Mouse (Mus musculus) spleen, adult 2 months (tissue): ENCODE measurements at regions not wholly inside any gene's neighbourhood (a gene's known extent, or its start where the extent isn't known, plus 50 kb on each side); places are given as distances from the start of the nearest gene placed in this dataset.

Experiments
- CTCF ChIP-seq: fragments of 200-500 bp; IDR thresholded peaks from 2 replicates; pipeline ENCODE4 v1.5.1; 2011; ENCODE audit warnings: mild to moderate bottlenecking, inconsistent platforms; ENCODE audit not compliant: insufficient read depth, insufficient read length, insufficient replicate concordance; ENCODE audit errors: extremely low read depth
- POLR2A ChIP-seq: fragments of 200-500 bp; IDR thresholded peaks from 2 replicates; pipeline ENCODE4 v1.6.1; 2011; ENCODE audit warnings: low read depth, low read length, inconsistent platforms

DNA sequence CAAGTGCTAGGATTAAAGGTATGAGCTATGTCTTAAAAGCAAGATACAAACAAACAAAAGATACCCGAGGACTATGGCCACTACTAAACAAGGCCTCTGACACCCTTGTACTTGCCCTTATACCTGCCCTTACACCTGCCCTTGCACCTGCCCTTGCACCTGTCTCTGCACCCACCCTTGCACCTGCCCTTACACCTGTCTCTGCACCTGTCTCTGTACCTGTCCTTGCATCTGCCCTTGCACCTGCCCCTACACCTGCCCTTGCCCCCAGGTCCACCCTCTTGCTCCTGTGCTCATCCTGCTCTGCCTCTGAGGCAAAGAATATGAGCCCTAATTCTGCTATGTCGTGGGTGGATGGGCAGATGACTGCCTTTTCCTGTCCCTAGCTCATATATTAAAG, 244.1 kb upstream of the Tle3 start:
- TF ChIP-seq CTCF (no peak), POLR2A (no peak)
